Mouse (Mus musculus) stomach, embryonic 14.5 days (tissue): ENCODE data around the gene Acd. TPM values are rescaled to one million over a fixed set of nuclear protein-coding genes. Genes with fewer than 3 reads are reported as not detected.

Experiments used
- ATAC-seq: fragments of 200-750 bp; cut with Nextera tagmentation; 2 replicates; pipeline ENCODE4 v1.8.0; 2017; ENCODE audit warnings: low read depth, moderate TSS enrichment; ENCODE audit not compliant: insufficient number of reproducible peaks, insufficient read depth, low FRiP score
- H3K27ac ChIP-seq: fragments of 300-500 bp; sonication (generic); 2 replicates; pipeline ENCODE4 v1.5.1; 2014; ENCODE audit warnings: mild to moderate bottlenecking, low read length, moderate library complexity, mixed read lengths
- H3K27me3 ChIP-seq: fragments of 300-500 bp; sonication (generic); 2 replicates; pipeline ENCODE4 v1.6.1; 2014; ENCODE audit warnings: low read length, control low read depth, mixed read lengths; ENCODE audit not compliant: control insufficient read depth, insufficient read depth
- H3K36me3 ChIP-seq: fragments of 300-500 bp; sonication (generic); 2 replicates; pipeline ENCODE4 v1.6.1; 2014; ENCODE audit warnings: mild to moderate bottlenecking, control low read depth, low read length, moderate library complexity, mixed read lengths; ENCODE audit not compliant: control insufficient read depth, insufficient read depth
- H3K4me1 ChIP-seq: fragments of 300-500 bp; sonication (generic); 2 replicates; pipeline ENCODE4 v1.6.1; 2014; ENCODE audit warnings: low read length, control low read depth, mixed read lengths; ENCODE audit not compliant: control insufficient read depth, insufficient read depth
- H3K4me2 ChIP-seq: fragments of 300-500 bp; sonication (generic); replicated peaks from 2 replicates; pipeline ENCODE4 v1.6.1; 2014; ENCODE audit warnings: low read depth, low read length, control low read depth
- H3K4me3 ChIP-seq: fragments of 300-500 bp; sonication (generic); 2 replicates; pipeline ENCODE4 v1.5.1; 2014; ENCODE audit warnings: low read depth, low read length, control low read depth
- H3K9ac ChIP-seq: fragments of 300-500 bp; sonication (generic); replicated peaks from 2 replicates; pipeline ENCODE4 v1.6.1; 2014; ENCODE audit warnings: low read depth, mild to moderate bottlenecking, control low read depth, low read length, moderate library complexity, mixed read lengths
- H3K9me3 ChIP-seq: fragments of 300-500 bp; sonication (generic); 2 replicates; pipeline ENCODE4 v1.6.1; 2016; ENCODE audit warnings: low read depth, low read length, control low read depth; ENCODE audit not compliant: control insufficient read depth
- WGBS: fragments of 180-500 bp; shearing (Covaris S2); extraction: QIAGEN DNeasy Blood & Tissue Kit; methylation state at CpG from one replicate; pipeline ENCODE4 v1.1.7; 2014; 5-methylcytosine and 5-hydroxymethylcytosine counted together
- polyA plus RNA-seq: library from polyadenylated mRNA; unstranded; fragments of >200 nt; fragmentation: Nextera tagmentation; extraction: Ambion mirVana; gene quantifications from 2 replicates; pipeline ENCODE4 v1.2.1, GENCODE M21; 2014

The Acd gene
- polyA plus RNA-seq, 1 experiment from 2014 or later, result 63.5 TPM

GRCm38 (mm10) chr8:105697196-105697780, 3.6 kb downstream of the Acd start:
- H3K9me3 ChIP-seq, result no peaks in the 10 kb centered on the region
- ATAC-seq, result no peak
- no peak overlapping the region for H3K4me2 ChIP-seq
- H3K4me1 ChIP-seq, result peaks cover 11% of the 10 kb centered on the region
- H3K27ac ChIP-seq, result no peak overlapping the region
- H3K9ac ChIP-seq, result no peak overlapping the region
- peaks cover 21% of the 10 kb centered on the region for H3K36me3 ChIP-seq
- WGBS, result 90% methylated on average over 17 of the region's 17 CpGs
- no peaks in the 10 kb centered on the region for H3K27me3 ChIP-seq
- no peak overlapping the region for H3K4me3 ChIP-seq

- no peak overlapping the region for H3K27ac ChIP-seq
- no peak for ATAC-seq
- H3K36me3 ChIP-seq, result peaks cover 21% of the 10 kb centered on the region
- no peaks in the 10 kb centered on the region for H3K9me3 ChIP-seq
- no peak overlapping the region for H3K4me3 ChIP-seq
- no peaks in the 10 kb centered on the region for H3K27me3 ChIP-seq
- H3K4me2 ChIP-seq, result no peak overlapping the region
- peaks cover 10% of the 10 kb centered on the region for H3K4me1 ChIP-seq
- 80% methylated on average over 30 of the region's 30 CpGs for WGBS
- no peak overlapping the region for H3K9ac ChIP-seq
Observed at GRCm38 (mm10) chr8:105695080-105695780, 5.7 kb downstream of the Acd start.

- 0 out of 2 replicates have a peak, but pooled peaks have one; percentile 3 for ATAC-seq
- peak overlapping the region; percentile 4; the same call in 1 of the 2 replicates for H3K9ac ChIP-seq
Observed at GRCm38 (mm10) chr8:105694051-105694799, 6.7 kb downstream of the Acd start.

GRCm38 (mm10) chr8:105693648-105694047, 7.3 kb downstream of the Acd start:
- peak; percentile 39; the same call in 1 of the 2 replicates for ATAC-seq
- Histone ChIP-seq H3K36me3 (peaks cover 19% of the 10 kb centered on the region), H3K4me1 (peaks cover 5% of the 10 kb centered on the region; the same call in 1 of the 2 replicates), H3K27ac (no peak overlapping the region), H3K9ac (peak overlapping the region; percentile 4; the same call in 1 of the 2 replicates), H3K4me3 (peak overlapping the region; percentile 32), H3K4me2 (peak overlapping the region; percentile 65), H3K27me3 (no peaks in the 10 kb centered on the region), H3K9me3 (no peaks in the 10 kb centered on the region)
- 4% methylated on average over 30 of the region's 30 CpGs for WGBS

More at GRCm38 (mm10) chr8:105694051-105694799, 6.7 kb downstream of the Acd start:
- H3K9me3 ChIP-seq, result no peaks in the 10 kb centered on the region
- WGBS, result 10% methylated on average over 39 of the region's 40 CpGs
- no peaks in the 10 kb centered on the region for H3K27me3 ChIP-seq
- peaks cover 21% of the 10 kb centered on the region for H3K36me3 ChIP-seq
- H3K4me2 ChIP-seq, result peak overlapping the region; percentile 65
- H3K4me3 ChIP-seq, result peak overlapping the region; percentile 32
- H3K4me1 ChIP-seq, result peaks cover 5% of the 10 kb centered on the region; the same call in 1 of the 2 replicates
- no peak overlapping the region for H3K27ac ChIP-seq

- Histone ChIP-seq H3K9ac (no peak overlapping the region), H3K4me2 (no peak overlapping the region), H3K27ac (no peak overlapping the region), H3K4me1 (peaks cover 5% of the 10 kb centered on the region; the same call in 1 of the 2 replicates), H3K36me3 (peaks cover 9% of the 10 kb centered on the region), H3K9me3 (no peaks in the 10 kb centered on the region), H3K4me3 (no peak overlapping the region), H3K27me3 (no peaks in the 10 kb centered on the region)
- 93% methylated on average over 11 of the region's 11 CpGs for WGBS
- no peak for ATAC-seq
Observed at GRCm38 (mm10) chr8:105692449-105693182, 8.3 kb downstream of the Acd start.

DNA sequence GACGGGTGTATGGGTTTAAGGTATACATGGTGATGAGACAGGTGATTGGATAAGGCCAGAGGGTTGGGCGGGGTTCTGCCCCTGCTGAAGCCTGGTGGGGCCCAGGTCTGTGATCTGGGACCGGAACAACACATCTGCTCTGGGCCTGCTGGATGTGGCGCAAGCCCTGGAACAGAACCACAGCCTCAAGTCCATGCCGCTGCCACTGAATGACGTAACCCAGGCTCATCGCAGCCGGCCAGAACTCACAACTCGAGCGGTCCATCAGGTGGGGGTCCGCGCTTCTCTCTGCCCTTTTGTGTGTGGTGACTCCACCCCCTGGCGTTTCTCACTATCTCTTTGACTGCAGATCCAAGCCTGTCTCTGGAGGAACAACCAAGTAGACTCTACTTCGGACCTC, 9.9 kb downstream of the Acd start:
- Histone ChIP-seq H3K9me3 (no peaks in the 10 kb centered on the region), H3K4me2 (no peak overlapping the region), H3K4me3 (no peak overlapping the region), H3K36me3 (no peaks in the 10 kb centered on the region), H3K4me1 (peaks cover 5% of the 10 kb centered on the region; the same call in 1 of the 2 replicates), H3K27me3 (no peaks in the 10 kb centered on the region), H3K27ac (no peak overlapping the region), H3K9ac (no peak overlapping the region)
- no peak for ATAC-seq
- 80% methylated on average over 14 of the region's 14 CpGs for whole genome bisulfite sequencing

DNA sequence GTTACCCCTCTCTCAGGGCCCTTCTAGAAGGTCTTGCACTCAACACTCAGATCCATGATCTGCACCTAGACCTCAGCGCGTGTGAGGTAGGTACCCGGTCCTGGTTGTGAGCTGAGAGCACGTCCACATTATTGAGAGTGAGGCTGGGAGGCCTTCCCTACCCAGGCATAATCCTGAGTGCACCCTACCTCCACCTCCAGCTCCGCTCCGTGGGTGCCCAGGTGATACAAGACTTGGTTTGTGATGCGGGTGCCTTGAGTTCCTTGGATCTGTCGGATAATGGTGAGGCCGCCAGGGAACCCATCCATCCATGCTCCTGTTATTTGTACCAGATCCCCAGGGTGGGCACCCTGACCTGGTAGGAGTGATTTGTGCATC, 10.9 kb downstream of the Acd start:
- WGBS, result 89% methylated on average over 9 of the region's 9 CpGs
- no peak overlapping the region for H3K4me2 ChIP-seq
- peaks cover 5% of the 10 kb centered on the region for H3K4me1 ChIP-seq
- no peaks in the 10 kb centered on the region for H3K9me3 ChIP-seq
- no peak overlapping the region for H3K4me3 ChIP-seq
- no peak overlapping the region for H3K27ac ChIP-seq
- no peaks in the 10 kb centered on the region for H3K27me3 ChIP-seq
- H3K9ac ChIP-seq, result no peak overlapping the region
- H3K36me3 ChIP-seq, result no peaks in the 10 kb centered on the region
- ATAC-seq, result no peak
